Mouse (Mus musculus): ENCODE data around the gene Higd1b. TPM values are rescaled to one million over a fixed set of nuclear protein-coding genes. Genes with fewer than 3 reads are reported as not detected.

The Higd1b gene
- polyA plus RNA-seq, 1 experiment, result 1.3 TPM

DNA sequence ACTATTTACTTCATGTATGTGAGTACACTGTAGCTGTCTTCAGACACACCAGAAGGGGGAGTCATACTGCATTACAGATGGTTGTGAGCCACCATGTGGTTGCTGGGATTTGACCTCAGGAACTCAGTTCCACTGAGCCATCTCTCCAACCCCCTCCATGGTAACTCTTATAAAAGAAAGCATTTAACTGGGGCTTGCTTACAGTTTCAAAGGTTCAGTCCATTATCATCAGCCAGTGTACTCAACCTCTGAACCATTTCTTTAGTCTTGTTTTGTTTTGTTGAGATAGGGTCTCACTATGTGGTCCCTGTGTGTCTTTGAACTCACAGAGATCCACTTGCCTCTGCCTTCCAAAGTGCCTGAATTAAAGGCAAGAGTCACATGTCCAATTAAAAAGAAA lies 20.8 kb upstream of the Higd1b start:
- Histone ChIP-seq H3K27me3 (ENCODE audit: control insufficient read depth, insufficient read depth, low read length) (no peaks in the 10 kb centered on the region), H3K4me1 (ENCODE audit: control insufficient read depth, insufficient read depth, low read length) (peaks cover 14% of the 10 kb centered on the region), H3K4me3 (ENCODE audit: control insufficient read depth, low read depth, low read length) (no peak overlapping the region), H3K36me3 (ENCODE audit: control insufficient read depth, insufficient read depth, low read length) (no peaks in the 10 kb centered on the region), H3K27ac (ENCODE audit: control insufficient read depth, insufficient read depth, low read depth, low read length) (no peak overlapping the region)
- no peak for TF ChIP-seq POLR2A (IDR thresholded peaks at IDR 0.05; ENCODE audit: control insufficient read depth, low read depth, low read length)
- no peak for TF ChIP-seq CTCF (IDR thresholded peaks at IDR 0.05; ENCODE audit: control insufficient read depth, insufficient read depth, insufficient replicate concordance, low read depth, low read length)

DNA sequence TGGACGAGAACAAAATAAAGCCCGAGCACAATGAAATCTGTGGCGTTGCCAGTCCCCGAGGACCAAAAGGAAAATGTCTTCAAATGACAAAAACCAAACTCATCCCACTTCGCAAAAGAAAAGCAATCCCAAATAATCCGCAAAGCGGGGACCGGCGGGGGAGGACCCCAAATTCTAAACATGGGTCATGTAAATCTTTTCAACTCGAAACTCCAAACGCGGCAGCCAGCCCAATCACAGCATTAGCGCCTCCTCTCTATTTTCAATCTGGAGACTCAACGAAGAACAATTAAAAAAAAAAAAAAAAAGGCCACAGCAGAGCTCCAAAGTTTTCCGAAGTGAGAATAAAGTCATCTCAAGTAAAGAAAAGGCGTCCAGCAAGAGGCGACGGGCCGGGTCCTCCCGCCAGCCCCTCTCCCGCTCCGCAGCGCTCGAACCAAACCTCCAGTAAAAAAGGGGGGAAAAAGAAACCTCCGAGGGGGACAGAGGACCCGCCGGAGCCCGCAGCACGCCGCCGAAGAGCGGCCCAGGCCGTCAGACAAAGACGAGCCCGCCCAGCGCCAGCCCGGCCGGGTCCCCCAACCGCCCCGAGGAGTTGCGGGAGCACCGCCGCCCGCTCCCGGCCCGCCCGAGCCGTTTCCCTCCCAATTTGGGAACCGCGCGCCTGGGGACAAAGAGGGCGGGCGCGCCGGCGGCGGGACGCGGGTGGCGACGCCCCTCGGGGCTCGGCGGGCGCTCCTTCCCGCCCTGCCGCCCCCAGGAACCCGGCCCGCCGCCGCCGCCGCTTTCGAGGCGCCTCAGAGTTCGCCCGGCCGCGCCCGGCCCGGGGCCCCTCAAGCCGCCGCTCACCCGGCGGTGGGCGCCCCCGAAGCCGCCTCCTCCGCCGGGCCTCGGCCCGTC lies 17.3 kb upstream of the Higd1b start:
- H3K4me1 ChIP-seq (ENCODE audit: control insufficient read depth, insufficient read depth, low read length), result peaks cover 14% of the 10 kb centered on the region
- no peaks in the 10 kb centered on the region for H3K36me3 ChIP-seq (ENCODE audit: control insufficient read depth, insufficient read depth, low read length)
- H3K27me3 ChIP-seq (ENCODE audit: control insufficient read depth, insufficient read depth, low read length), result no peaks in the 10 kb centered on the region
- no peak for TF ChIP-seq POLR2A (IDR thresholded peaks at IDR 0.05; ENCODE audit: control insufficient read depth, low read depth, low read length)
- no peak for TF ChIP-seq CTCF (IDR thresholded peaks at IDR 0.05; ENCODE audit: control insufficient read depth, insufficient read depth, insufficient replicate concordance, low read depth, low read length)
- H3K27ac ChIP-seq (ENCODE audit: control insufficient read depth, insufficient read depth, low read depth, low read length), result peak overlapping the region; percentile 84
- peak overlapping the region; percentile 83 for H3K4me3 ChIP-seq (ENCODE audit: control insufficient read depth, low read depth, low read length)

GRCm38 (mm10) chr11:102819021-102819782 lies 16.4 kb upstream of the Higd1b start, which contains the start of gene Gjc1:
Gjc1 (minus strand) TSS chr11:102819700.
- no peaks in the 10 kb centered on the region for H3K36me3 ChIP-seq (ENCODE audit: control insufficient read depth, insufficient read depth, low read length)
- no peaks in the 10 kb centered on the region for H3K27me3 ChIP-seq (ENCODE audit: control insufficient read depth, insufficient read depth, low read length)
- peaks cover 14% of the 10 kb centered on the region for H3K4me1 ChIP-seq (ENCODE audit: control insufficient read depth, insufficient read depth, low read length)
- H3K27ac ChIP-seq (ENCODE audit: control insufficient read depth, insufficient read depth, low read depth, low read length), result peak within 1 kb of the TSS; percentile 84
- TF ChIP-seq POLR2A (IDR thresholded peaks at IDR 0.05; ENCODE audit: control insufficient read depth, low read depth, low read length) (peak; percentile 71), CTCF (IDR thresholded peaks at IDR 0.05; ENCODE audit: control insufficient read depth, insufficient read depth, insufficient replicate concordance, low read depth, low read length) (no peak)
- H3K4me3 ChIP-seq (ENCODE audit: control insufficient read depth, low read depth, low read length), result peak within 1 kb of the TSS; percentile 83

DNA sequence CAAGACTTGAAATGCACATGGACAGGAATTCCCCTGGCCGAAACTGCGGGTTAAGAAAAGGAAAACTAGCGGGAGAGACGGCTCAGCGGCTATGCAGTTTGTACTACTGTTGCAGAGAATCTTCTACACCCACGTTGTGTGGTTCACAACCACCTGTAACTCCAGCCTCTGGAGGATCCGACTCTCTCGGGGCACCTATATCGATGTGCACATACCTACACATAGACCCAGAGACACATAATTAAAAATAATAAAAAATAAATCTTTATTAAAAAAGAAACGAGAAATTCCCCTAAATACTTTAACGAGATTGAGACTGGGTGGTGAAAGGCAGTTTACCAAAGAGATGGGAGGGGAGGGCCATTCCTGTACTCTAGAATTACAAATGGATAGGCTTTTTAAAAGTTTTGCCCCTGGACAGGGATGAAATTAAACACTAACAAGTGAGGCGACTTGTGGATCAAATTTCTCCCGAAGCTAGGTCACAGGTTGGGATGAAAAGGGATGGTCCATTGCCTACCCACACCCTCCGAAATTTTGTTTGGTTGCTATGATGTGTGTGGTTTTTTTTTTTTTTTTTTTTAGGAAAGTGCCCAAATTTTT lies 15.8 kb upstream of the Higd1b start:
- Histone ChIP-seq H3K27me3 (ENCODE audit: control insufficient read depth, insufficient read depth, low read length) (no peaks in the 10 kb centered on the region), H3K4me1 (ENCODE audit: control insufficient read depth, insufficient read depth, low read length) (peaks cover 14% of the 10 kb centered on the region), H3K27ac (ENCODE audit: control insufficient read depth, insufficient read depth, low read depth, low read length) (peak overlapping the region; percentile 71; the same call in 1 of the 2 replicates), H3K4me3 (ENCODE audit: control insufficient read depth, low read depth, low read length) (peak overlapping the region; percentile 83), H3K36me3 (ENCODE audit: control insufficient read depth, insufficient read depth, low read length) (no peaks in the 10 kb centered on the region)
- TF ChIP-seq POLR2A (IDR thresholded peaks at IDR 0.05; ENCODE audit: control insufficient read depth, low read depth, low read length) (no peak), CTCF (IDR thresholded peaks at IDR 0.05; ENCODE audit: control insufficient read depth, insufficient read depth, insufficient replicate concordance, low read depth, low read length) (no peak)

DNA sequence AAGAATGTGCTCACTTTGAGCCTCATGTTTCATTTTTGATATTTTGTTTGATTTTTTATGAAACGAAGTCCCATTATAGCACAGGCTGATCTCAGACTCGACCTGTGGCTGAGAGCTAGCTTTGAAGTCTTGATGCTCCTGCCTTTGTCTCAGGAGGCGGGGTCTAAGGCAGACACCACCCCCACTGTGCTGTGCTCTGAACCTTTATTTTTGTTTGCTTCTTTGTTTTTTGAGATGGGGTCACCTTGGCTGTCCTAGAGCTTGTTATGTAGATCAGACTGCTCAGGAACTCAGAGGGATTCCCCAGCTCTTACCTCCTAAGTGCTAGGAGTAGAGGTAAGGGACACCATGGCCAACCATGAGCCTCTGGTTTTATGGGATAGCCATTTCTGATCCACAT lies 15.2 kb upstream of the Higd1b start:
- H3K36me3 ChIP-seq (ENCODE audit: control insufficient read depth, insufficient read depth, low read length), result no peaks in the 10 kb centered on the region
- H3K4me1 ChIP-seq (ENCODE audit: control insufficient read depth, insufficient read depth, low read length), result peaks cover 14% of the 10 kb centered on the region
- TF ChIP-seq POLR2A (IDR thresholded peaks at IDR 0.05; ENCODE audit: control insufficient read depth, low read depth, low read length) (no peak), CTCF (IDR thresholded peaks at IDR 0.05; ENCODE audit: control insufficient read depth, insufficient read depth, insufficient replicate concordance, low read depth, low read length) (no peak)
- no peak overlapping the region for H3K27ac ChIP-seq (ENCODE audit: control insufficient read depth, insufficient read depth, low read depth, low read length)
- no peak overlapping the region for H3K4me3 ChIP-seq (ENCODE audit: control insufficient read depth, low read depth, low read length)
- H3K27me3 ChIP-seq (ENCODE audit: control insufficient read depth, insufficient read depth, low read length), result no peaks in the 10 kb centered on the region

DNA sequence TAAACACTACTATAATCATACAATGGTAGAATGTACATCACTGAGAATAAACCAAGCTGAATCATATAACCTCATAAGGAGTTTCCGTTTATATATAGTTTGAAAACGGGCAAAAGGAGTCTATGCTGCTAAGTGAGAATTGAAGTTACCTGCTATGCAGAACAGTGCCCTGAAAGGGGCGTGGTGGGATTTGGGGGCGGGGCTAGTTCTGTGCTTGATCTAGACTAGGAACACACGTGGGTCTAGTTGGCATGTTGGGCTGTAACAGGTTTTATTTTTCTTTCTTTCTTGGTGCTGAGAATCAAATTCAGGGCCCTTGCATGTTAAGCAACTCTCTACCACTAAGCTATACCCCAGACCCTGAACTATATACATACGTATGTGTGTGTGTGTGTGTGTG lies 14.4 kb upstream of the Higd1b start:
- Histone ChIP-seq H3K36me3 (ENCODE audit: control insufficient read depth, insufficient read depth, low read length) (no peaks in the 10 kb centered on the region), H3K27me3 (ENCODE audit: control insufficient read depth, insufficient read depth, low read length) (no peaks in the 10 kb centered on the region), H3K27ac (ENCODE audit: control insufficient read depth, insufficient read depth, low read depth, low read length) (no peak overlapping the region), H3K4me3 (ENCODE audit: control insufficient read depth, low read depth, low read length) (no peak overlapping the region), H3K4me1 (ENCODE audit: control insufficient read depth, insufficient read depth, low read length) (peaks cover 12% of the 10 kb centered on the region)
- TF ChIP-seq CTCF (IDR thresholded peaks at IDR 0.05; ENCODE audit: control insufficient read depth, insufficient read depth, insufficient replicate concordance, low read depth, low read length) (no peak), POLR2A (IDR thresholded peaks at IDR 0.05; ENCODE audit: control insufficient read depth, low read depth, low read length) (no peak)

DNA sequence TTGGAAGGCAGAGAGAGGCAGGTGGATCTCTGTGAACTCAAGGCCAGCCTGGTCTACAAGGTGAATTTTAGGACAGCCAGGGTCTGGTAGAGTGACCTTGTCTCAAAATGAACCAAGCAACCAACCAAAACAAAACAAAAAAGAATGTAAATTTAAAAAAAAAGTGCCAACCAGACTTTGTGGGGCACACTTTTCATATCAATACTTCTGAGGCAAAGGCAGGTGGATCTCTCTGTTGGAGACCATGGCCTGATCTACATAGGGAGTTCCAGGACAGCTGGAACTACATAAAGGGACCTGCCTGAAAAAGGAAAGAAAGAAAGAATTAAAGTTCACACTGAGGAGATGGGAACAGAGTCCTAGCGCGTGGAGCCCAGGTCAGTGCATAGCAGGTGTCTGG lies 9.2 kb upstream of the Higd1b start:
- Histone ChIP-seq H3K36me3 (ENCODE audit: control insufficient read depth, insufficient read depth, low read length) (no peaks in the 10 kb centered on the region), H3K4me3 (ENCODE audit: control insufficient read depth, low read depth, low read length) (no peak overlapping the region), H3K4me1 (ENCODE audit: control insufficient read depth, insufficient read depth, low read length) (no peaks in the 10 kb centered on the region), H3K27me3 (ENCODE audit: control insufficient read depth, insufficient read depth, low read length) (no peaks in the 10 kb centered on the region), H3K27ac (ENCODE audit: control insufficient read depth, insufficient read depth, low read depth, low read length) (no peak overlapping the region)
- no peak for TF ChIP-seq POLR2A (IDR thresholded peaks at IDR 0.05; ENCODE audit: control insufficient read depth, low read depth, low read length)

All from testis, adult 2 months (tissue).